Mouse (Mus musculus) intestine, embryonic 14.5 days (tissue): Measurements from ENCODE around the gene Fam71f2. TPM values are rescaled to one million over a fixed set of nuclear protein-coding genes. Genes with fewer than 3 reads are reported as not detected.
A peak's percentile ranks its signal among the peaks of the same experiment; 100 is the strongest.

ENCODE experiments used
- ATAC-seq: fragments of 200-750 bp; cut with Nextera tagmentation; replicated peaks from 2 replicates; pipeline ENCODE4 v1.8.0; 2017; ENCODE audit warnings: low read depth, moderate number of reproducible peaks, moderate TSS enrichment, moderate library complexity; ENCODE audit not compliant: low FRiP score, low TSS enrichment
- DNase-seq: peaks from one replicate; pipeline ENCODE4 v3.0.0-alpha.2; 2018; ENCODE audit warnings: low spot score
- H3K27ac ChIP-seq: fragments of 300-500 bp; sonication (generic); 2 replicates; pipeline ENCODE4 v1.5.1; 2014; ENCODE audit warnings: low read depth, mild to moderate bottlenecking, control low read depth
- H3K27me3 ChIP-seq: fragments of 300-500 bp; sonication (generic); replicated peaks from 2 replicates; pipeline ENCODE4 v1.6.1; 2014; ENCODE audit warnings: low read length, control low read depth; ENCODE audit not compliant: control insufficient read depth, insufficient read depth
- H3K36me3 ChIP-seq: fragments of 300-500 bp; sonication (generic); 2 replicates; pipeline ENCODE4 v1.6.1; 2014; ENCODE audit warnings: low read length, control low read depth; ENCODE audit not compliant: control insufficient read depth, insufficient read depth
- H3K4me1 ChIP-seq: fragments of 300-500 bp; sonication (generic); replicated peaks from 2 replicates; pipeline ENCODE4 v1.6.1; 2014; ENCODE audit warnings: low read length, control low read depth, mixed read lengths; ENCODE audit not compliant: control insufficient read depth, insufficient read depth
- H3K4me2 ChIP-seq: fragments of 300-500 bp; sonication (generic); 2 replicates; pipeline ENCODE4 v1.6.1; 2014; ENCODE audit warnings: low read length
- H3K4me3 ChIP-seq: fragments of 300-500 bp; sonication (generic); 2 replicates; pipeline ENCODE4 v1.5.1; 2014; ENCODE audit warnings: low read depth, low read length, control low read depth, mixed read lengths
- H3K9ac ChIP-seq: fragments of 300-500 bp; sonication (generic); 2 replicates; pipeline ENCODE4 v1.6.1; 2014; ENCODE audit warnings: mild to moderate bottlenecking, low read length
- H3K9me3 ChIP-seq: fragments of 300-500 bp; sonication (generic); 2 replicates; pipeline ENCODE4 v1.6.1; 2016; ENCODE audit warnings: low read length, control low read depth; ENCODE audit not compliant: control insufficient read depth
- WGBS: fragments of 180-500 bp; shearing (Covaris S2); extraction: QIAGEN DNeasy Blood & Tissue Kit; methylation state at CpG from one replicate; pipeline ENCODE4 v1.1.7; 2014; 5-methylcytosine and 5-hydroxymethylcytosine counted together
- polyA plus RNA-seq: library from polyadenylated mRNA; unstranded; fragments of >200 nt; fragmentation: Nextera tagmentation; extraction: Ambion mirVana; gene quantifications from 2 replicates; pipeline ENCODE4 v1.2.1, GENCODE M21; 2014

Gene Fam71f2
- polyA plus RNA-seq, 1 experiment from 2014 or later: 0.20 TPM

GRCm38 (mm10) chr6:29266936-29267335 is 12.5 kb upstream of the Fam71f2 start:
- no peak overlapping the region for H3K9ac ChIP-seq
- no peak overlapping the region for H3K4me3 ChIP-seq
- H3K4me1 ChIP-seq: peaks cover 4% of the 10 kb centered on the region
- no peaks in the 10 kb centered on the region for H3K9me3 ChIP-seq
- H3K36me3 ChIP-seq: no peaks in the 10 kb centered on the region
- ATAC-seq: no peak
- DNase-seq: no peak
- 31% methylated on average over 4 of the region's 4 CpGs for WGBS
- no peaks in the 10 kb centered on the region for H3K27me3 ChIP-seq
- no peak overlapping the region for H3K4me2 ChIP-seq
- H3K27ac ChIP-seq: no peak overlapping the region

- Histone ChIP-seq H3K27ac (no peak overlapping the region), H3K27me3 (no peaks in the 10 kb centered on the region), H3K4me1 (peaks cover 15% of the 10 kb centered on the region), H3K4me3 (no peak overlapping the region), H3K4me2 (no peak overlapping the region), H3K36me3 (no peaks in the 10 kb centered on the region), H3K9ac (no peak overlapping the region), H3K9me3 (no peaks in the 10 kb centered on the region)
- DNase-seq: no peak
- ATAC-seq: no peak
- 59% methylated on average over 6 of the region's 6 CpGs for WGBS
These were observed 10.3 kb upstream of the Fam71f2 start for GRCm38 (mm10) chr6:29269006-29269668.

DNA sequence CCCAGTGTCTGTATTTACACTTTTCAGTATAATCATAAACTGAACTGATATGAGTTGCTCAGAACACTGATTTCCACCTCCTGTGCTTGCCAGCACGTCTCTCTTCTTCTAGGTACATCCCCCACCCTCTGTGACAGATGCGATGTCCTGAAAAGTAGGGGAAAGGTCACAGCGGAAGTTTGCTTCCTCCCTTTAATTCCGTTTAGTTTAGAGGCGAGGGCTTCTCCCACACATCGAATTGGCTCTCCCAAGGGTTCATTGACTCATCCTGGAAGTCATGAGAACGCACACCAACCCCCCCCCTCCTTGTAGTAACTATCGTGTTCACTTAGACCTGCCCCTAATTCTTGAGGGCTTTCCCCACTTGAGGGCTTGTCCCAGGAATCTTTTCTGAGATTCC is 8.4 kb upstream of the Fam71f2 start:
- H3K9ac ChIP-seq: no peak overlapping the region
- ATAC-seq (no peak), DNase-seq (no peak)
- H3K4me1 ChIP-seq: peaks cover 15% of the 10 kb centered on the region
- WGBS: under 1% methylated on average over 8 of the region's 8 CpGs
- H3K27me3 ChIP-seq: no peaks in the 10 kb centered on the region
- H3K27ac ChIP-seq: no peak overlapping the region
- no peaks in the 10 kb centered on the region for H3K9me3 ChIP-seq
- H3K4me2 ChIP-seq: peak overlapping the region; percentile 43
- peaks cover 8% of the 10 kb centered on the region; the same call in 1 of the 2 replicates for H3K36me3 ChIP-seq
- H3K4me3 ChIP-seq: peak overlapping the region; percentile 8; the same call in 1 of the 2 replicates

GRCm38 (mm10) chr6:29272312-29273072 is 6.9 kb upstream of the Fam71f2 start, which contains the start of gene Hilpda:
Gene Hilpda, plus strand, starts transcription at chr6:29272488.
- Histone ChIP-seq H3K36me3 (peaks cover 8% of the 10 kb centered on the region; the same call in 1 of the 2 replicates), H3K9ac (peak within 1 kb of the TSS; percentile 82), H3K4me2 (peak within 1 kb of the TSS; percentile 71), H3K4me1 (peaks cover 15% of the 10 kb centered on the region), H3K27ac (peak within 1 kb of the TSS; percentile 77), H3K4me3 (peak within 1 kb of the TSS; percentile 70), H3K9me3 (no peaks in the 10 kb centered on the region), H3K27me3 (no peaks in the 10 kb centered on the region)
- DNase-seq (peak; percentile 96), ATAC-seq (peak; percentile 98)
- under 1% methylated on average over 46 of the region's 46 CpGs for WGBS

- WGBS: 82% methylated on average over 5 of the region's 5 CpGs
- H3K4me2 ChIP-seq: no peak overlapping the region
- no peaks in the 10 kb centered on the region for H3K27me3 ChIP-seq
- ATAC-seq: no peak
- no peaks in the 10 kb centered on the region for H3K9me3 ChIP-seq
- H3K9ac ChIP-seq: no peak overlapping the region
- no peak overlapping the region for H3K4me3 ChIP-seq
- peaks cover 12% of the 10 kb centered on the region for H3K4me1 ChIP-seq
- H3K27ac ChIP-seq: no peak overlapping the region
- no peak for DNase-seq
- peaks cover 8% of the 10 kb centered on the region; the same call in 1 of the 2 replicates for H3K36me3 ChIP-seq
These were observed 2.6 kb upstream of the Fam71f2 start for GRCm38 (mm10) chr6:29276746-29277145.

- peak; percentile 71 for DNase-seq
- H3K4me3 ChIP-seq: no peak overlapping the region
- no peaks in the 10 kb centered on the region for H3K9me3 ChIP-seq
- H3K4me2 ChIP-seq: no peak overlapping the region
- peaks cover 4% of the 10 kb centered on the region; the same call in 1 of the 2 replicates for H3K4me1 ChIP-seq
- H3K27ac ChIP-seq: no peak overlapping the region
- H3K27me3 ChIP-seq: no peaks in the 10 kb centered on the region
- no peak overlapping the region for H3K9ac ChIP-seq
- ATAC-seq: peak; percentile 69
- peaks cover 8% of the 10 kb centered on the region; the same call in 1 of the 2 replicates for H3K36me3 ChIP-seq
- 25% methylated on average over 8 of the region's 8 CpGs for WGBS
These were observed 703 bp upstream of the Fam71f2 start for GRCm38 (mm10) chr6:29278513-29279267.

- ATAC-seq (no peak), DNase-seq (no peak)
- H3K4me3 ChIP-seq: no peak overlapping the region
- H3K36me3 ChIP-seq: no peaks in the 10 kb centered on the region
- H3K27ac ChIP-seq: no peak overlapping the region
- no peak overlapping the region for H3K9ac ChIP-seq
- no peak overlapping the region for H3K4me2 ChIP-seq
- no peaks in the 10 kb centered on the region for H3K27me3 ChIP-seq
- 44% methylated on average over 7 of the region's 7 CpGs for WGBS
- no peaks in the 10 kb centered on the region for H3K4me1 ChIP-seq
- no peaks in the 10 kb centered on the region for H3K9me3 ChIP-seq
These were observed 1.3 kb downstream of the Fam71f2 start for GRCm38 (mm10) chr6:29280671-29281070.

GRCm38 (mm10) chr6:29286870-29287269 is 7.5 kb downstream of the Fam71f2 start:
- Histone ChIP-seq H3K27me3 (no peaks in the 10 kb centered on the region), H3K36me3 (no peaks in the 10 kb centered on the region), H3K4me1 (no peaks in the 10 kb centered on the region), H3K4me2 (no peak overlapping the region), H3K9ac (no peak overlapping the region), H3K27ac (no peak overlapping the region), H3K4me3 (no peak overlapping the region), H3K9me3 (no peaks in the 10 kb centered on the region)
- ATAC-seq: no peak
- DNase-seq: no peak
- WGBS: 75% methylated on average over 7 of the region's 7 CpGs
